Mouse (Mus musculus) neural tube, embryonic 11.5 days (tissue): Measurements from ENCODE around the gene Zfp825. TPM values are rescaled to one million over a fixed set of nuclear protein-coding genes. Genes with fewer than 3 reads are reported as not detected.
A peak's percentile ranks its signal among the peaks of the same experiment; 100 is the strongest.
"Not testable (repeated sequence)": the region's sequence is repeated elsewhere in the genome, so short reads cannot be mapped to it uniquely, and the experiment has no call there.

Experiments used
- ATAC-seq: fragments of 200-750 bp; cut with Nextera tagmentation; 2 replicates; pipeline ENCODE4 v1.8.0; 2017; ENCODE audit warnings: moderate number of reproducible peaks, mild to moderate bottlenecking, moderate TSS enrichment, moderate library complexity; ENCODE audit not compliant: insufficient read depth, low FRiP score, low TSS enrichment
- DNase-seq: peaks from one replicate; pipeline ENCODE4 v3.0.0-alpha.2; 2015; ENCODE audit warnings: low spot score
- H3K27ac ChIP-seq: fragments of 300-500 bp; sonication (generic); 2 replicates; pipeline ENCODE4 v1.5.1; 2014; ENCODE audit warnings: low read depth, mild to moderate bottlenecking, low read length
- H3K27me3 ChIP-seq: fragments of 300-500 bp; sonication (generic); 2 replicates; pipeline ENCODE4 v1.6.1; 2014; ENCODE audit warnings: mild to moderate bottlenecking, low read length, mixed read lengths; ENCODE audit not compliant: control insufficient read depth, insufficient read depth
- H3K36me3 ChIP-seq: fragments of 300-500 bp; sonication (generic); 2 replicates; pipeline ENCODE4 v1.6.1; 2014; ENCODE audit warnings: mild to moderate bottlenecking, low read length, moderate library complexity, mixed read lengths; ENCODE audit not compliant: control insufficient read depth, insufficient read depth
- H3K4me1 ChIP-seq: fragments of 300-500 bp; sonication (generic); 2 replicates; pipeline ENCODE4 v1.6.1; 2014; ENCODE audit warnings: low read length, mixed read lengths; ENCODE audit not compliant: control insufficient read depth, insufficient read depth
- H3K4me2 ChIP-seq: fragments of 300-500 bp; sonication (generic); 2 replicates; pipeline ENCODE4 v1.6.1; 2014; ENCODE audit warnings: low read depth, mild to moderate bottlenecking, moderate library complexity
- H3K4me3 ChIP-seq: fragments of 300-500 bp; sonication (generic); 2 replicates; pipeline ENCODE4 v1.5.1; 2014; ENCODE audit warnings: low read depth, low read length
- H3K9ac ChIP-seq: fragments of 300-500 bp; sonication (generic); 2 replicates; pipeline ENCODE4 v1.6.1; 2014; ENCODE audit warnings: mild to moderate bottlenecking, low read length
- H3K9me3 ChIP-seq: fragments of 300-500 bp; sonication (generic); 2 replicates; pipeline ENCODE4 v1.6.1; 2016; ENCODE audit warnings: low read length; ENCODE audit not compliant: control insufficient read depth
- WGBS: fragments of 180-500 bp; shearing (Covaris S2); extraction: QIAGEN DNeasy Blood & Tissue Kit; methylation state at CpG from one replicate; pipeline ENCODE4 v1.1.7; 2014; 5-methylcytosine and 5-hydroxymethylcytosine counted together
- polyA plus RNA-seq: library from polyadenylated mRNA; unstranded; fragments of >200 nt; fragmentation: Nextera tagmentation; extraction: Ambion mirVana; gene quantifications from 2 replicates; pipeline ENCODE4 v1.2.1, GENCODE M21; 2014

The Zfp825 gene
- polyA plus RNA-seq, 1 experiment from 2014 or later = 18.5 TPM

DNA sequence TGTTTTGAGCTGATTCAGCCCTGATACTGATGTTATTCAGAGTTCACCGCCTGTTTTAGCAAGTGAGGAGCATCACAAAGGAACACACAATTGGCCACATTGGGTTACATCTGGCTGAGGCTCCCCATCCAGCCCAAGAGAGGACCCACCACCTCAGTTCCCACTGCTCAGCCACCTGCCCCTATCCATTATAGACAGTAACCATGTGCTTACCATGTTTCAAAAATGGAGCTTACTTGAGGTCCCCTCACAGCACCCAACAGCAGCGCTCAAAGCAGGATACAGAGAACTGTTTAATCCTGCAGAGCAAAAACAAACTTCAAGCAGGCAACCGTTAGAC lies 28.3 kb upstream of the Zfp825 start:
- peak overlapping the region; percentile 60 for H3K4me2 ChIP-seq
- WGBS = 1% methylated on average over 3 of the region's 3 CpGs
- H3K4me1 ChIP-seq, DNase-seq, H3K9me3 ChIP-seq, H3K36me3 ChIP-seq, H3K27ac ChIP-seq, H3K27me3 ChIP-seq: not testable (repeated sequence)
- peak overlapping the region; percentile 60; the same call in 1 of the 2 replicates for H3K9ac ChIP-seq
- peak; percentile 58; the same call in 1 of the 2 replicates for ATAC-seq
- peak overlapping the region; percentile 37 for H3K4me3 ChIP-seq

DNA sequence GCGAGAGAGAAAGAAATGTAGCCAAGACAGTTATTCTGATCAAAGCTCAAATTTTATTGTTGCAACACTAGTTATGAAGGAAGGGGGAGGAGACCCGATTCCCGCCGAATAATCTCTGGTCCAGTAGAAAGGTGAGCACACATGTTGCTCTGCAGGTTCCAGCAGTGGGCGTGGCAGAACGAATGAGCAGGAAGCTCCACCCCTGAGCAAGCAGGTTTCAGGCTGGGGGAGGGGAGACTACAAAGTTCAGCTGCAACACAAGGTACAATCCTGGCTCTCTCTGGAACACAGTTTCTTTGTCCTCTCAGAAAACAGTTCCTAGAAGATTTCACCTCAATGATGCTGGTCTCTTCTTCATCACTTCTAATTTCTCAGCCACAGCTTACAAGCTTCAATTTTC lies 14.2 kb upstream of the Zfp825 start:
- not testable (repeated sequence) for ATAC-seq, H3K36me3 ChIP-seq, H3K4me3 ChIP-seq, H3K4me2 ChIP-seq, H3K9me3 ChIP-seq, H3K9ac ChIP-seq, H3K27ac ChIP-seq, DNase-seq, H3K4me1 ChIP-seq, H3K27me3 ChIP-seq
- WGBS = 83% methylated on average over 6 of the region's 6 CpGs

DNA sequence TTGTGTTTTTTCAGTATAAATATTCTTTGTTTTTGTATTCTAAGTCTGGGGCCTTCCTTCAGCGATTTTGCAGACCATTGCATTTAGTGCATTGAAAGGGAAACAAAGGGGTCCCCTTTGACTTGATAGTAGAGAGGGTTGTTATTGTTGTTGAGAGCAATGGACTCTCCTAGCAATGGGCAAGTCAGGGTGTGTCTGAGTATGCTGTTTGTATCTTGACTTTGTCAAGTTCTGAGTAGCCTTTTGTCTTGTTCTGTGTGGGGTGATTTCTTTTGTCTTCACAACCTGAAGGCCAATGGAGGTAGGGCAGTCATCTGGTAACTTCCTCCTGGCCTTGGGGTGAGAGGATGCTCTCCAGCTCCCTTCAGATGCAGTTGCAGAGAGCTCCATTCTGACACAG lies 9.1 kb upstream of the Zfp825 start:
- H3K36me3 ChIP-seq, H3K4me1 ChIP-seq, H3K4me3 ChIP-seq, ATAC-seq, DNase-seq, H3K27me3 ChIP-seq, H3K9ac ChIP-seq, H3K27ac ChIP-seq, H3K4me2 ChIP-seq, H3K9me3 ChIP-seq: not testable (repeated sequence)
- WGBS = 68% methylated on average over 1 of the region's 1 CpGs

DNA sequence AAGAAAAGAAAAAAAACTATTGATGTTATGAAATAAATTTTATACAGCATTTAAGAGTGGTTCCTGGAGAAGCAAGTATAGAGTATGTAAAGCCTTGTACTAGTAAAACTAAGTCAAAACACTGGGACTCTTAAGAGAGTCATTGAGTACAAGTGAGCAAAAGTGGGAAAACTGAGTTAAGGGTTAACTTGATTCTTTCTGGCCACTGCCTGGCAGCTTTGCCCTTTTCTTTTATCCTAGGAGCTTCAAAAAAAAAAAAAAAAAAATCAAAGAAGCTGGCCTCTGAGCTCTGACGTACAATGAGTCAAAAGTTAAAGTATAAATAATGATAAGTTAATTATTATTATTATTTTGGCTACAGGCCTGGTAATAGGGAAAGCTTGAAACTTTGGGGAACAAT lies 5.9 kb upstream of the Zfp825 start:
- H3K9ac ChIP-seq, H3K4me3 ChIP-seq, DNase-seq, H3K27me3 ChIP-seq, H3K27ac ChIP-seq, H3K4me2 ChIP-seq, H3K36me3 ChIP-seq, H3K9me3 ChIP-seq, H3K4me1 ChIP-seq, ATAC-seq: not testable (repeated sequence)
- 71% methylated on average over 1 of the region's 1 CpGs for WGBS

DNA sequence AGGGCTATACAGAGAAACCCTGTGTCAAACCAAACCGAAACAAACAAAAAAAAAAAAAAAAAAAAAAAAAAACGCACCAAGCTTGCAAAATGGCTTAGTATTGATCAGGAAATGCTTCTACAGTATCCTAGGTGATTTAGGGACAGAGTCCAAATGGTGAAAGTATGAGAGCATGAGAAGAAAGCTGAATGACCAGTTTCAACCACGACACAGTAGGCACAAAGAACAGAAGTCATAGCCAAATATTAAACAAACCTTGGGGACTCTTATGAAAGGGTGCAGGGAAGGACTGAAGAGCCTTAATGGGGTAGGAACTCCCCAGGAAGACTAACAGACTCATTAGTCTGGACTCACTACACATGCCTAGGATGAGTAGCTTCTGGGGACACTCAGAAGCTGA lies 9.5 kb downstream of the Zfp825 start:
- not testable (repeated sequence) for ATAC-seq

DNA sequence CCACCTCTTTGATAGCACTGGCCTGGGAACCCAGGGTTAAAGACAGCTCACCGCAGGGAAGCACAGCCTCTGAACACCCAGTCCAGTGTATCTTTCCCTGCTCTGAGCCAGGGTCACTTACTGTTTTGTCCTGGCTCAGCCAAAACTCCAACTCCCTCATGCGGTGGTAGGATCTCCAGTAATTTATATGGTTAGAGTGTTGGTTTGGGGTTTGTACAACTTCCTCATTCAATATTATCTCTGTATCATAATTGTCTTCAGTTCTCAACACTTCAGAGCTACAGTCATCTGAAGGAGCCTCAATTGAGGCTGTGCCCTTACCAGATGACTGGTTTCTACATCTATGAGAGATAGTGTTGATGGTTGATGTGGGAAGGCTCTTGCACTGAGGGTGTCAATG lies 22.3 kb downstream of the Zfp825 start:
- not testable (repeated sequence) for H3K4me2 ChIP-seq, H3K27ac ChIP-seq, H3K27me3 ChIP-seq, H3K36me3 ChIP-seq, ATAC-seq, DNase-seq, H3K4me3 ChIP-seq, H3K4me1 ChIP-seq, H3K9ac ChIP-seq, H3K9me3 ChIP-seq
- WGBS = 98% methylated on average over 2 of the region's 2 CpGs

More for the DNA sequence above, 9.5 kb downstream of the Zfp825 start:
- not testable (repeated sequence) for H3K4me1 ChIP-seq, H3K9ac ChIP-seq, H3K4me3 ChIP-seq, H3K27me3 ChIP-seq, H3K4me2 ChIP-seq, H3K36me3 ChIP-seq, H3K27ac ChIP-seq, DNase-seq, H3K9me3 ChIP-seq
- WGBS = 86% methylated on average over 3 of the region's 3 CpGs

DNA sequence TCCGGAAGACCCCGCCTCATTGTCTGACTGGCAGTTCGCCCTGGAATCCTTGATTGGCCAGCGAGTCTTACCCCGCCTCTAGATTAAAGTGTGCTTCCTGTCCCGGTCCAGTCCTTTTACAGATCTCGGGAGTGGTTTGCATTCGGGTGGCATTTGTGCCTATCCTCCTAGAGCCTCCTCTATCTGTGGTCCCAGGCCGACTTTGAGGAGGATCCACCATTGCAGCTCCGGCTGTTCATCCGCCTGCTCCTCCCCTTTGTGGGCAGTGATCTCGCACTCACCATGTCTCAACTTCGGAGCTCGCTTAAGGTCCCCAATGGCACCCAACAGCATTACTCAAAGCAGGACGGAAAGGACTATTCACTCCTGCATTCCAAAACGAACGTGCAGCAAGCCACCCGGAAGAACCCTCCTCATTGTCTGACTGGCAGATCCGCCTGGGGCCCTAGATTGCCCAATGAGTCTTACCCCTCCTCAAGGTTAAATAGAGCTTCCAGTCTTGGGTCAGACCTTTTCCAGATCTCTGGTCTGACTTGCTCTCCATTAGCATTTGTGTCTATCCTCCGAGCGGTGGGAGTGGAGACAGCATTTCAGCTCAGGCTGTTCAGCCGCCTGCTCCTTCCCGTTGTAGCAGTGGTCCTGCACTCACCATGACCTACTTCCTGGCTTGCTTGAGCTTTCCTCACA lies 30.9 kb downstream of the Zfp825 start:
- H3K4me3 ChIP-seq = peak overlapping the region; percentile 47
- under 1% methylated on average over 23 of the region's 23 CpGs for WGBS
- H3K9ac ChIP-seq = peak overlapping the region; percentile 61
- DNase-seq (peak; percentile 81), ATAC-seq (peak; percentile 99)
- H3K27ac ChIP-seq = peak overlapping the region; percentile 82
- no peaks in the 10 kb centered on the region for H3K4me1 ChIP-seq
- H3K4me2 ChIP-seq = peak overlapping the region; percentile 84
- no peaks in the 10 kb centered on the region for H3K9me3 ChIP-seq
- no peaks in the 10 kb centered on the region for H3K27me3 ChIP-seq
- no peaks in the 10 kb centered on the region for H3K36me3 ChIP-seq

DNA sequence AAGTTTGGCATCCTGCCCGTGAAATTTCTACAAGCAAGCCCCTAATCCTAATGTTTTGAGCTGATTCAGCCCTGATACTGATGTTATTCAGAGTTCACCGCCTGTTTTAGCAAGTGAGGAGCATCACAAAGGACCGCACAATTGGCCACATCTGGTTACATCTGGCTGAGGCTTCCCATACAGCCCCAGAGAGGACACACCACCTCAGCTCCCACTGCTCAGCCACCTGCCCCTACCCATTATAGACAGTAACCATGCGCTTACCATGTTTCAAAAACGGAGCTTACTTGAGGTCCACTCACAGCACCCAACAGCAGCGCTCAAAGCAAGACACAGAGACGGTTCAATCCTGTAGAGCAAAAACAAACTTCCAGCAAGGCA lies 31.5 kb downstream of the Zfp825 start:
- H3K9me3 ChIP-seq, H3K4me1 ChIP-seq, H3K27me3 ChIP-seq, ATAC-seq, DNase-seq, H3K36me3 ChIP-seq, H3K27ac ChIP-seq: not testable (repeated sequence)
- Histone ChIP-seq H3K4me3 (peak overlapping the region; percentile 47), H3K9ac (peak overlapping the region; percentile 61), H3K4me2 (peak overlapping the region; percentile 84)
- 5% methylated on average over 7 of the region's 7 CpGs for whole genome bisulfite sequencing

DNA sequence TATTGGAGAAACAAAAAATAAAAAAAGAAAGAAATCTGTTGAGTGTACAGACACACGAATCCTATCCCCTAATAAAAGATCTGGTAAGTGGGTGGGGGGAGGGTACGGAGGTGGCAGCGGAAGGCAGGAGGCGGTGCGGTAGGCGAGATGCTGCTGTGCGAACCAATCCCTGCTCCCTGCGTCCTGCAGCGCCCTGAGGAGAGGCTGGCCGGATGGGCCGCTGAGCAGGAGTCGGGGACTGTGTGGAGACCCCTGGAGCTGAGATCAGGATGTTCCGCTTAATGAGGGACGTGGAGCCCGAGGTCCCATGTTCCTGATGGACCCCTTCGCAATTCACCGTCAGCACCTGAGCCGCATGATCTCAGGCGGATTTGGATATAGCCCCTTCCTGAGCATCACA lies 53.9 kb downstream of the Zfp825 start:
- WGBS = 21% methylated on average over 19 of the region's 19 CpGs
- H3K9me3 ChIP-seq = peaks cover 6% of the 10 kb centered on the region

More for the DNA sequence above, 53.9 kb downstream of the Zfp825 start:
- H3K36me3 ChIP-seq = no peaks in the 10 kb centered on the region
- no peak overlapping the region for H3K27ac ChIP-seq
- ATAC-seq (no peak), DNase-seq (peak; percentile 10)
- H3K4me2 ChIP-seq = no peak overlapping the region
- no peaks in the 10 kb centered on the region for H3K4me1 ChIP-seq
- H3K4me3 ChIP-seq = no peak overlapping the region
- no peaks in the 10 kb centered on the region for H3K27me3 ChIP-seq
- no peak overlapping the region for H3K9ac ChIP-seq
